In genomic region chr7:107210126-107210576, GRCm38 (mm10) we compare ENCODE assay signal across 10 mouse cellular contexts. TPM values are rescaled to one million over a fixed set of nuclear protein-coding genes. Genes with fewer than 3 reads are reported as not detected.
DNase-seq lines count a peak whose midpoint lies in the region; ATAC-seq lines count a peak whose summit lies in the region.
"Had no signal": no experiment of that assay in that cellular context is flagged by ENCODE, and none has a peak within 500 bp of the region (broad histone marks: within the 10 kb centered on the region; RNA-seq: fewer than 3 reads in every experiment).

No protein-coding gene starts in this region.

- H3K9ac ChIP-seq in forebrain, embryonic 13.5 days: no peak overlapping the region
- H3K9ac ChIP-seq in kidney, embryonic 16.5 days (replicated peaks; ENCODE audit: low read length): no peak overlapping the region
- no peak overlapping the region for H3K9ac ChIP-seq in neural tube, embryonic 14.5 days (replicated peaks; ENCODE audit: low read depth, low read length)

- H3K4me1 ChIP-seq in forebrain, embryonic 13.5 days: no peaks in the 10 kb centered on the region
- H3K4me1 ChIP-seq in kidney, embryonic 16.5 days (ENCODE audit: insufficient read depth, low read length): no peaks in the 10 kb centered on the region
- no peaks in the 10 kb centered on the region for H3K4me1 ChIP-seq in neural tube, embryonic 14.5 days (ENCODE audit: control insufficient read depth, insufficient read depth, low read length)

- peak overlapping the region; percentile 25 for H3K4me3 ChIP-seq in forebrain, embryonic 13.5 days
- peak overlapping the region; percentile 18 for H3K4me3 ChIP-seq in kidney, embryonic 16.5 days (ENCODE audit: low read length)
- H3K4me3 ChIP-seq in neural tube, embryonic 14.5 days (ENCODE audit: low read depth, low read length): peak overlapping the region; percentile 13
- H3K4me3 ChIP-seq: myocyte had no signal

- H3K4me2 ChIP-seq in forebrain, embryonic 13.5 days: peak overlapping the region; percentile 40
- H3K4me2 ChIP-seq in kidney, embryonic 16.5 days (replicated peaks; ENCODE audit: low read depth, low read length): peak overlapping the region; percentile 18
- 0 out of 2 replicates have a peak overlapping the region, but pooled peaks have one; percentile 2 for H3K4me2 ChIP-seq in neural tube, embryonic 14.5 days (ENCODE audit: low read depth, low read length)

- no peak overlapping the region for H3K27ac ChIP-seq in forebrain, embryonic 13.5 days
- no peak overlapping the region for H3K27ac ChIP-seq in kidney, embryonic 16.5 days (ENCODE audit: low read length)
- no peak overlapping the region for H3K27ac ChIP-seq in neural tube, embryonic 14.5 days (ENCODE audit: low read depth, low read length)

- H3K27me3 ChIP-seq in forebrain, embryonic 13.5 days: peaks cover 43% of the 10 kb centered on the region
- peaks cover 42% of the 10 kb centered on the region for H3K27me3 ChIP-seq in kidney, embryonic 16.5 days (ENCODE audit: insufficient read depth, low read length)
- H3K27me3 ChIP-seq in neural tube, embryonic 14.5 days (ENCODE audit: control insufficient read depth, insufficient read depth, low read length): peaks cover 31% of the 10 kb centered on the region
- H3K27me3 ChIP-seq: Patski had no signal

- H3K36me3 ChIP-seq in forebrain, embryonic 13.5 days (ENCODE audit: poor library complexity, severe bottlenecking): no peaks in the 10 kb centered on the region
- no peaks in the 10 kb centered on the region for H3K36me3 ChIP-seq in kidney, embryonic 16.5 days (ENCODE audit: insufficient read depth, low read length)
- H3K36me3 ChIP-seq in neural tube, embryonic 14.5 days (ENCODE audit: control insufficient read depth, insufficient read depth, low read length): no peaks in the 10 kb centered on the region

- intact Hi-C loops in left cerebral cortex, postnatal 25 days (cut with DNase I): loop anchor here (5.0 kb wide), 1 partner anchor 577 kb away; no protein-coding TSS in a partner anchor

- peak; percentile 7 for DNase-seq in kidney, adult 18-20 months
- DNase-seq in kidney, adult 11 months: no peak
- no peak for DNase-seq in urinary bladder, postnatal 14 days (ENCODE audit: low spot score)
- no peak for DNase-seq in cerebellum, adult 11-12 months
- DNase-seq in left cerebral cortex, postnatal 25 days (ENCODE audit: low spot score in 2 of 2): no peak

- 25% methylated on average over 75 of the region's 77 CpGs for WGBS in forebrain, embryonic 13.5 days
- 23% methylated on average over 70 of the region's 77 CpGs for WGBS in kidney, embryonic 16.5 days
- WGBS in neural tube, embryonic 14.5 days: 24% methylated on average over 55 of the region's 77 CpGs

- peaks cover 16% of the 10 kb centered on the region for H3K9me3 ChIP-seq in forebrain, embryonic 13.5 days (replicated peaks)
- H3K9me3 ChIP-seq in kidney, embryonic 16.5 days (ENCODE audit: low read length): peaks cover 17% of the 10 kb centered on the region
- H3K9me3 ChIP-seq in neural tube, embryonic 14.5 days (ENCODE audit: control insufficient read depth, low read length): peaks cover 3% of the 10 kb centered on the region

- ATAC-seq in forebrain, embryonic 13.5 days: peak; percentile 30; the same call in 1 of the 2 replicates
- no peak; the same call in 1 of the 2 replicates for ATAC-seq in kidney, embryonic 16.5 days (ENCODE audit: low FRiP score, low TSS enrichment)
- ATAC-seq in neural tube, embryonic 14.5 days (ENCODE audit: low read depth): peak; percentile 56
- ATAC-seq: Patski had no signal

RNA-seq across cellular contexts. Expression of gene Rbmxl2, which starts 0.9 kb away (rescaled TPM):
- not detected in 2 replicates for polyA plus RNA-seq in forebrain, embryonic 13.5 days (2015; fragmentation: Nextera tagmentation; extraction: Ambion mirVana)
- not detected in 2 replicates for polyA plus RNA-seq in kidney, embryonic 16.5 days (2015; fragmentation: Nextera tagmentation; extraction: Ambion mirVana)
- not detected in 2 replicates for polyA plus RNA-seq in neural tube, embryonic 14.5 days (2014; fragmentation: Nextera tagmentation; extraction: Ambion mirVana)
- total RNA-seq in left cerebral cortex, postnatal 25 days (2021): not detected
- polyA plus RNA-seq: myocyte, Patski had no signal

RNA-seq across cellular contexts. Expression of gene Nlrp14, which starts 43.4 kb away (rescaled TPM):
- polyA plus RNA-seq in forebrain, embryonic 13.5 days (2015; fragmentation: Nextera tagmentation; extraction: Ambion mirVana): not detected in 2 replicates
- not detected in 2 replicates for polyA plus RNA-seq in kidney, embryonic 16.5 days (2015; fragmentation: Nextera tagmentation; extraction: Ambion mirVana)
- polyA plus RNA-seq in neural tube, embryonic 14.5 days (2014; fragmentation: Nextera tagmentation; extraction: Ambion mirVana): not detected in 2 replicates
- not detected for total RNA-seq in left cerebral cortex, postnatal 25 days (2021)
- polyA plus RNA-seq: myocyte, Patski had no signal
